Mouse (Mus musculus): ENCODE measurements around the gene Crim1.

DNA sequence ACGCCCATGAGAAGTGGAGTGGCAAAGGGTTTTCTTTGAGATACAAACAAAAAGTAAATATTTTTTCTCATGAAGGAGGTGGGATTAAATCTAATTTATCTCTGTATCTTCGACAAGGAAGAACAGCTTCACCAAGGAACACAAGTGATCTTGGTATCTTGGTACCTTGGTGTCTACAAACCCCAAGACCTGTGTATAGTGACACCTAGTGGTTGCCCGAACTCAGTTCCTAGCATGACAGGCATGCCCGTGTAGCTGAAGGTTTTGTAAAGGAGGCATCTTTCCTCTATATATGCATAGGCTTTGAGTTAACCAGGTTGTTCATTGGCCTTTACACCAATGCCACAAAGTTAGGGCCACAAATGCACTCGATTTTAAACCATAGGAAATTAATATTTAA, 36.8 kb upstream of the Crim1 start:
- TF ChIP-seq POLR2A (IDR thresholded peaks at IDR 0.05; ENCODE audit: low read depth, low read length) (no peak), EP300 (IDR thresholded peaks at IDR 0.05; ENCODE audit: low read length) (no peak), CTCF (conservative IDR thresholded peaks at IDR 0.05 in 1 of 2, IDR thresholded peaks at IDR 0.05 in 1 of 2; ENCODE audit: low read depth in 2 of 2, low read length in 2 of 2) (peak; percentile 76 to 86), TBP (conservative IDR thresholded peaks at IDR 0.05; ENCODE audit: low read depth, low read length) (no peak), CHD1 (IDR thresholded peaks at IDR 0.05; ENCODE audit: low read depth, low read length) (no peak), GABPA (IDR thresholded peaks at IDR 0.05; ENCODE audit: insufficient replicate concordance, low read depth, low read length) (no peak), USF1 (IDR thresholded peaks at IDR 0.05; ENCODE audit: low read depth, low read length) (no peak)

All from CH12.LX (cell line).